Mouse (Mus musculus) hindbrain, embryonic 15.5 days (tissue): ENCODE results near the gene Lamc3. TPM values are rescaled to one million over a fixed set of nuclear protein-coding genes. Genes with fewer than 3 reads are reported as not detected.
"Not testable (repeated sequence)": the region's sequence is repeated elsewhere in the genome, so short reads cannot be mapped to it uniquely, and the experiment has no call there.

Experiments used
- ATAC-seq: fragments of 200-750 bp; cut with Nextera tagmentation; 2 replicates; pipeline ENCODE4 v1.8.0; 2017; ENCODE audit warnings: low read depth, moderate number of reproducible peaks, moderate TSS enrichment; ENCODE audit not compliant: low FRiP score
- H3K27ac ChIP-seq: fragments of 300-500 bp; sonication (generic); replicated peaks from 2 replicates; pipeline ENCODE4 v1.5.1; 2015; ENCODE audit warnings: mild to moderate bottlenecking, inconsistent platforms
- H3K27me3 ChIP-seq: fragments of 300-500 bp; sonication (generic); 2 replicates; pipeline ENCODE4 v1.6.1; 2015; ENCODE audit warnings: control low read depth, inconsistent platforms
- H3K36me3 ChIP-seq: fragments of 300-500 bp; sonication (generic); 2 replicates; pipeline ENCODE4 v1.6.1; 2015; ENCODE audit warnings: control low read depth, inconsistent platforms
- H3K4me1 ChIP-seq: fragments of 300-500 bp; sonication (generic); replicated peaks from 2 replicates; pipeline ENCODE4 v1.6.1; 2015; ENCODE audit warnings: control low read depth, inconsistent platforms
- H3K4me2 ChIP-seq: fragments of 300-500 bp; sonication (generic); 2 replicates; pipeline ENCODE4 v1.6.1; 2015; ENCODE audit warnings: moderate library complexity, mild to moderate bottlenecking, inconsistent platforms
- H3K4me3 ChIP-seq: fragments of 300-500 bp; sonication (generic); 2 replicates; pipeline ENCODE4 v1.5.1; 2015; ENCODE audit warnings: mild to moderate bottlenecking, inconsistent platforms
- H3K9ac ChIP-seq: fragments of 300-500 bp; sonication (generic); 2 replicates; pipeline ENCODE4 v1.6.1; 2015; ENCODE audit warnings: inconsistent platforms
- H3K9me3 ChIP-seq: fragments of 300-500 bp; sonication (generic); 2 replicates; pipeline ENCODE4 v1.6.1; 2016; ENCODE audit warnings: control low read depth, inconsistent platforms
- WGBS: fragments of 180-500 bp; shearing (Covaris S2); methylation state at CpG from one replicate; pipeline ENCODE4 v1.1.7; 2015; 5-methylcytosine and 5-hydroxymethylcytosine counted together
- polyA plus RNA-seq: library from polyadenylated mRNA; unstranded; fragments of >200 nt; fragmentation: Nextera tagmentation; extraction: Ambion mirVana; gene quantifications from 2 replicates; pipeline ENCODE4 v1.2.1, GENCODE M21; 2015

Lamc3 gene
- polyA plus RNA-seq, 1 experiment from 2014 or later, result 5.4 TPM

GRCm38 (mm10) chr2:31906407-31906806, 19.3 kb downstream of the Lamc3 start:
- Histone ChIP-seq H3K9me3 (no peaks in the 10 kb centered on the region), H3K27me3 (no peaks in the 10 kb centered on the region), H3K4me3 (no peak overlapping the region), H3K4me2 (no peak overlapping the region), H3K36me3 (no peaks in the 10 kb centered on the region), H3K4me1 (no peaks in the 10 kb centered on the region; the same call in 1 of the 2 replicates), H3K9ac (no peak overlapping the region), H3K27ac (no peak overlapping the region)
- WGBS, result 84% methylated on average over 9 of the region's 9 CpGs
- ATAC-seq, result no peak

DNA sequence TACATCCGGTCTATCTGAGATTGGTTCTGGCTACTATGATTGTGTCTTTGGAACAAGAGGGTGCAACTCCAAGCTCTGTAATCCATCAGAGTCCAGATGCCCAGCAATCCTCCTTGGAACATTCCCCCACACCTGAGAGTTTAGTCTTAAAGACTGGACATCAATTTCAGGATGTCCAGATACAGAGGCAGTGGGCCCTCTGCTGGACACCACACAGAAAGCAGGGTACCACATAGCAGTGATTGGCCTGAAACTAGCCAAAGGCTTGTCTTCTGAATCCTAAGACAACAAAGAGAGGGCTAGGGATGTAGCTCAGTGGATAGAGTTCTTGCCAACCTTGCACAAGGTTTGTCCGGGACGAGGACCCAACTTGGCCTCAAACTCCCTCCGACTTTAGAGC, 25.5 kb downstream of the Lamc3 start:
- ATAC-seq, result no peak
- Histone ChIP-seq H3K27ac (no peak overlapping the region), H3K4me3 (no peak overlapping the region), H3K27me3 (no peaks in the 10 kb centered on the region), H3K4me2 (no peak overlapping the region), H3K9me3 (no peaks in the 10 kb centered on the region), H3K4me1 (no peaks in the 10 kb centered on the region), H3K9ac (no peak overlapping the region), H3K36me3 (no peaks in the 10 kb centered on the region)
- WGBS, result 82% methylated on average over 4 of the region's 4 CpGs

DNA sequence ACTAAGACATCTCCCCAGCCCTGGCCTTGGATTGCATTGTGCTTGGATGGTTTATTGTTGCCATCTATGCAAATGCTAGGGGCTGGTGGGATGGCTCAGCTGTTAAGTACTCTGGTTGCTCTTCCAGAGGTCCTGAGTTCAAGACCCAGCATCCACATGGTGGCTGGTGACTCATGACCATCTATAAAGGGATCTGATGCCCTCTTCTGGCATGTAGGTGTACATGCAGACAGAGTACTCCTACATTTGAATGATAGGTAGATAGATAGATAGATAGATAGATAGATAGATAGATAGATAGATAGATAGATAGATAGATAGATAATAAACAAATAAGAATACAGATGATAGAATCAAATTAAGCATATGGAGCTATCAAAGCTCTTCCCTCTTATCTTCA, 27.1 kb downstream of the Lamc3 start:
- H3K36me3 ChIP-seq, ATAC-seq, H3K9ac ChIP-seq, H3K4me1 ChIP-seq, H3K9me3 ChIP-seq, H3K27ac ChIP-seq, H3K4me2 ChIP-seq, H3K4me3 ChIP-seq, H3K27me3 ChIP-seq: not testable (repeated sequence)

DNA sequence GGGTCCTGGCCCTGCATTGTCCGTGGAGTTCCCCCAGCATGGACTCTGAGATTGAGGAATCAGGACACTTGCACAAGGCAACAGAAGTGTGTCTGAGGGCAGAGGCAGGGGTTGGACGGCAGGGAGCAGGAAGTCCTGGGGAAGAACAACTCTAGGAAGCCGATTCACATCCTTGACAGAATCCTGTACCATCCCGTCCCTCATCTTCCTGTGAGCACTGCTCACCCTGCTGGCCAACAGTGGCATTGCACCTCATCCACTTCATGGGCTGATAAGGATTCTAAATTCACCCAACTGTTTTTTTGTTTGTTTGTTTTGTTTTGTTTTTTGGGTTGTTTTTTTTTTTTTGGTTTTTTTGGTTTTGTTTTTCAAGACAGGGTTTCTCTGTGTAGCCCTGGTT, 28.0 kb downstream of the Lamc3 start:
- Histone ChIP-seq H3K4me3 (no peak overlapping the region), H3K27ac (no peak overlapping the region), H3K36me3 (no peaks in the 10 kb centered on the region), H3K9ac (no peak overlapping the region), H3K4me1 (no peaks in the 10 kb centered on the region), H3K9me3 (no peaks in the 10 kb centered on the region), H3K4me2 (no peak overlapping the region), H3K27me3 (no peaks in the 10 kb centered on the region)
- ATAC-seq, result no peak
- 21% methylated on average over 4 of the region's 4 CpGs for WGBS

DNA sequence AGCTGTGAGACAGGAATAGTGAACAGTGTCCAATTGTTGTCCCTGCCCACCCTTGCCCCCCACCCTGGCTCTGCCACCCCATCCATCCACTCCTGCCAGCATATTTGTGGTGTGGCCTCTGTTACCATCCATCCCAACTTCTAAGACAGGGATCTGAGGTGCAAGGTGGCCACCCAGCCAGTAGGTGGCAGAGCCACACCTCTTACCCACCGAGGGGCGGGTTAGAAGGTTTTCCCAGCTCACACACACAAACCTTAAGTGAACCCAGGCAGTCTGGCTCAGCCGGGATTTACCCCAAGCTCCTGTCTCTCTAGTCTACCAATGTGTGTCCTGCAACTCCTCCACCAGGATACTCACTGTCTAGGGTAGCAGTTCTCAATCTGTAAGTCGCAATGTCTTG, 30.5 kb downstream of the Lamc3 start:
- no peaks in the 10 kb centered on the region for H3K9me3 ChIP-seq
- H3K27ac ChIP-seq, result no peak overlapping the region
- H3K9ac ChIP-seq, result no peak overlapping the region
- H3K4me2 ChIP-seq, result no peak overlapping the region
- ATAC-seq, result no peak
- WGBS, result 31% methylated on average over 4 of the region's 4 CpGs
- no peaks in the 10 kb centered on the region for H3K27me3 ChIP-seq
- H3K36me3 ChIP-seq, result no peaks in the 10 kb centered on the region
- H3K4me3 ChIP-seq, result no peak overlapping the region
- H3K4me1 ChIP-seq, result no peaks in the 10 kb centered on the region

- Histone ChIP-seq H3K4me3 (no peak overlapping the region), H3K36me3 (no peaks in the 10 kb centered on the region), H3K9me3 (no peaks in the 10 kb centered on the region), H3K4me2 (no peak overlapping the region), H3K27me3 (no peaks in the 10 kb centered on the region), H3K9ac (no peak overlapping the region), H3K4me1 (no peaks in the 10 kb centered on the region), H3K27ac (no peak overlapping the region)
- ATAC-seq, result no peak
- 83% methylated on average over 4 of the region's 4 CpGs for WGBS
These were observed 36.6 kb downstream of the Lamc3 start for GRCm38 (mm10) chr2:31923645-31924044.

- Histone ChIP-seq H3K4me3 (no peak overlapping the region), H3K27ac (no peak overlapping the region), H3K36me3 (no peaks in the 10 kb centered on the region), H3K4me2 (no peak overlapping the region), H3K9ac (no peak overlapping the region), H3K4me1 (no peaks in the 10 kb centered on the region), H3K27me3 (no peaks in the 10 kb centered on the region), H3K9me3 (no peaks in the 10 kb centered on the region)
- WGBS, result 36% methylated on average over 9 of the region's 9 CpGs
- no peak for ATAC-seq
These were observed 37.7 kb downstream of the Lamc3 start for GRCm38 (mm10) chr2:31924811-31925210.

DNA sequence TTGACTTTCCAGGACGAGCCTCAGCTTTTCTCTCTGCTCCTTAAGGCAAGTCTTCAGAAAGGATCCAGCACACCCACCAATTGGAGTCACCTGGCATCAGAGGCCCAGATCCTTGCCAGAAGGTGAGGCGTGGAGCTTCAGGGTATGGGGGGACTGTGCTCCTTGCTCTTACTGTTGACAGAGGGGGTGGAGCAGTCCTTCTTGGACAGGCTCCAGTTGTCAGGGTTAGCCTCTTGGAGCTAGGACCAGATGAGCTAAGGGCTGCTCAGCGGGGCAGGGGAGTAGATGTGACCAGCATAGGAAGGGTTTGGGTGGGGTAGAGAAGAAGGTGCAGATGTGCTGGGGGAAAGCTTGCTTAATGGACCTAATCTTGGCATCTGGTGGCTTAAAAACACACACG, 38.8 kb downstream of the Lamc3 start:
- Histone ChIP-seq H3K4me1 (no peaks in the 10 kb centered on the region), H3K36me3 (no peaks in the 10 kb centered on the region), H3K4me3 (no peak overlapping the region), H3K27ac (no peak overlapping the region), H3K9ac (no peak overlapping the region), H3K4me2 (no peak overlapping the region), H3K27me3 (no peaks in the 10 kb centered on the region), H3K9me3 (no peaks in the 10 kb centered on the region)
- no peak for ATAC-seq
- 46% methylated on average over 4 of the region's 4 CpGs for WGBS

DNA sequence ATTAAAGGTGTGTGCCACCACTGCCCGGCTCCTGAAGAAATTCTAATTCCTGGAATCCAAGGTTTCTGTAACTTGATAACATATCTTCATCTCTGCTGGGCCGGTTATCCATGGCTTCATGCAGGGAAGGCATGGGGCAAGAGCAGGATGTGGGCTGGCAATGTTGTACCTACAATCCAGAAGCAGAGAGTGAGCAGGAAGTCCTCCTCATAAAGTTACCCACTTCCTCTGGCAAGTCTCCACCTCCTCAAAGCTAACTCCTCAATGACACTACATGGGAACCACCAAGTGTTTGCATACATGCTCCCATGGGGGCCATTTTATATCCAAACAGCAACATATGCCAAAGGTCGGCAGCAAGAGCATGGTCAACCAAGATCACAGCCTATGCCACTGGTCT, 42.6 kb downstream of the Lamc3 start:
- Histone ChIP-seq H3K4me1 (no peaks in the 10 kb centered on the region), H3K9me3 (no peaks in the 10 kb centered on the region), H3K36me3 (no peaks in the 10 kb centered on the region), H3K9ac (no peak overlapping the region), H3K27ac (no peak overlapping the region), H3K27me3 (no peaks in the 10 kb centered on the region), H3K4me2 (no peak overlapping the region), H3K4me3 (no peak overlapping the region)
- 86% methylated on average over 3 of the region's 3 CpGs for WGBS
- ATAC-seq, result no peak

DNA sequence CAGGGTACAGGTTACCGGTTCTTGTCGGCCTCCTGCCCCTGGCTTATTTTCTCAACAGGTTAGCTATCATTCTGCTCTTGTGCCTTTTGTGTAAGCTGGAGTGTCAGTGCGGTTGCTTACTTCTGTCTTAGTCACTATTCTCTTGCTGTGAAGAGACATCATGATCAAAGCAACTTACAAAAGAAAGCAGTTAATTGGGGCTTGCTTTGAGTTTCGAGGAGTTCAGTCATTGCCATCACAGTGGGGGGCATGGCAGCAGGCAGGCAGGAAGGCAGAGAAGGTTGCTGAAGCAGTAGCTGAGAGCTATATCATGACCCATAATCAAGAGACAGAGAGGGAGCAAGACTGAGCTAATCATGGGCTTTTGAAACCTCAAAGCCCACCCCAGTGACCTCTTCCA, 47.5 kb downstream of the Lamc3 start:
- WGBS, result 34% methylated on average over 4 of the region's 4 CpGs
- H3K27me3 ChIP-seq, result no peaks in the 10 kb centered on the region
- no peak for ATAC-seq
- no peak overlapping the region for H3K4me2 ChIP-seq
- H3K36me3 ChIP-seq, result no peaks in the 10 kb centered on the region
- no peaks in the 10 kb centered on the region for H3K9me3 ChIP-seq
- no peaks in the 10 kb centered on the region for H3K4me1 ChIP-seq
- H3K4me3 ChIP-seq, result no peak overlapping the region
- H3K9ac ChIP-seq, result no peak overlapping the region
- H3K27ac ChIP-seq, result no peak overlapping the region

DNA sequence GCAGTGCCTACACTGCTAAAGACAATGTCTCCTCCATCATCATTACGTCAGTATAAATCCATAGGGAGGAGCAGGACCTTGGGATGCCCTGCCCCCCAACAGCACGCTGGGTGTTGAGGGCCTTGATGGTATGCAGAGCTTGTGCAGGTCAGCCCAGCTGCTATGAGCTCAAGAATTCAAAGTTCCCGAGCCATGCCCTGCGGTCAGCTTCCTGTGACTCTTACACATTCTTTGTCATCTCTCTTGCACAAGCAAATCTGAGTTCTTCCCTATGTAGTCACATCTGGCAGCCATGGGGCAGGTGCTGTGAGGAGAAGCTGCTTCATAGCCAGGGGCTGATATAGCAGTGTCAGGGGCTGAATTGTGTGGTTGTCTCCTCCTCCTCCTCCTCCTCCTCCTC, 48.0 kb downstream of the Lamc3 start:
- Histone ChIP-seq H3K9me3 (no peaks in the 10 kb centered on the region), H3K4me3 (no peak overlapping the region), H3K36me3 (no peaks in the 10 kb centered on the region), H3K27me3 (no peaks in the 10 kb centered on the region), H3K4me2 (no peak overlapping the region), H3K9ac (no peak overlapping the region), H3K27ac (no peak overlapping the region), H3K4me1 (no peaks in the 10 kb centered on the region)
- ATAC-seq, result no peak
- 40% methylated on average over 4 of the region's 4 CpGs for WGBS

- no peaks in the 10 kb centered on the region for H3K27me3 ChIP-seq
- H3K9ac ChIP-seq, result no peak overlapping the region
- H3K4me1 ChIP-seq, result no peaks in the 10 kb centered on the region
- no peak for ATAC-seq
- H3K9me3 ChIP-seq, result no peaks in the 10 kb centered on the region
- no peak overlapping the region for H3K4me2 ChIP-seq
- WGBS, result 89% methylated on average over 1 of the region's 1 CpGs
- H3K36me3 ChIP-seq, result no peaks in the 10 kb centered on the region
- H3K4me3 ChIP-seq, result no peak overlapping the region
- H3K27ac ChIP-seq, result no peak overlapping the region
These were observed 51.2 kb downstream of the Lamc3 start for GRCm38 (mm10) chr2:31938298-31938697.

- H3K36me3 ChIP-seq, result no peaks in the 10 kb centered on the region
- ATAC-seq, result no peak
- no peak overlapping the region for H3K4me2 ChIP-seq
- no peaks in the 10 kb centered on the region; the same call in 1 of the 2 replicates for H3K27me3 ChIP-seq
- no peak overlapping the region for H3K4me3 ChIP-seq
- H3K9me3 ChIP-seq, result no peaks in the 10 kb centered on the region
- WGBS, result 77% methylated on average over 4 of the region's 4 CpGs
- H3K9ac ChIP-seq, result no peak overlapping the region
- no peak overlapping the region for H3K27ac ChIP-seq
- no peaks in the 10 kb centered on the region for H3K4me1 ChIP-seq
These were observed 55.9 kb downstream of the Lamc3 start for GRCm38 (mm10) chr2:31943011-31943410.
